Mouse (Mus musculus): ENCODE measurements at regions not wholly inside any gene's neighbourhood (a gene's known extent, or its start where the extent isn't known, plus 50 kb on each side); places are given as distances from the start of the nearest gene placed in this dataset.

GRCm38 (mm10) chr1:96278046-96278576 is 593.9 kb downstream of the Slco4c1 start:
- DNase-seq (ENCODE audit: low read depth, low spot score): no peak

- DNase-seq (ENCODE audit: low read depth, low spot score): no peak
These were observed 595.3 kb downstream of the Slco4c1 start for GRCm38 (mm10) chr1:96276646-96277045.
